Mouse (Mus musculus) limb, embryonic 14.5 days (tissue): ENCODE measurements around the gene Rapsn. TPM values are rescaled to one million over a fixed set of nuclear protein-coding genes. Genes with fewer than 3 reads are reported as not detected.

Experiments
- ATAC-seq: fragments of 200-750 bp; cut with Nextera tagmentation; 2 replicates; pipeline ENCODE4 v1.8.0; 2017; ENCODE audit warnings: low read depth, moderate number of reproducible peaks, moderate TSS enrichment; ENCODE audit not compliant: low FRiP score
- DNase-seq: peaks from one replicate; pipeline ENCODE4 v3.0.0-alpha.2; 2015; ENCODE audit warnings: low spot score
- H3K27ac ChIP-seq: fragments of 300-500 bp; sonication (generic); replicated peaks from 2 replicates; pipeline ENCODE4 v1.5.1; 2014; ENCODE audit warnings: low read depth, mild to moderate bottlenecking, low read length, moderate library complexity, mixed read lengths
- H3K27me3 ChIP-seq: fragments of 300-500 bp; sonication (generic); 2 replicates; pipeline ENCODE4 v1.6.1; 2014; ENCODE audit warnings: low read length, mixed read lengths; ENCODE audit not compliant: control insufficient read depth, insufficient read depth
- H3K36me3 ChIP-seq: fragments of 300-500 bp; sonication (generic); 2 replicates; pipeline ENCODE4 v1.6.1; 2014; ENCODE audit warnings: mild to moderate bottlenecking, low read length, moderate library complexity, mixed read lengths; ENCODE audit not compliant: control insufficient read depth, insufficient read depth
- H3K4me1 ChIP-seq: fragments of 300-500 bp; sonication (generic); 2 replicates; pipeline ENCODE4 v1.6.1; 2014; ENCODE audit warnings: antibody characterized with exemption, low read length, mixed read lengths; ENCODE audit not compliant: control insufficient read depth, insufficient read depth
- H3K4me2 ChIP-seq: fragments of 300-500 bp; sonication (generic); replicated peaks from 2 replicates; pipeline ENCODE4 v1.6.1; 2014; ENCODE audit warnings: low read depth, mild to moderate bottlenecking, low read length, moderate library complexity; ENCODE audit not compliant: severe bottlenecking
- H3K4me3 ChIP-seq: fragments of 300-500 bp; sonication (generic); replicated peaks from 2 replicates; pipeline ENCODE4 v1.5.1; 2014; ENCODE audit warnings: low read length
- H3K9ac ChIP-seq: fragments of 300-500 bp; sonication (generic); 2 replicates; pipeline ENCODE4 v1.6.1; 2014; ENCODE audit warnings: mild to moderate bottlenecking, low read depth, low read length, moderate library complexity; ENCODE audit not compliant: severe bottlenecking
- H3K9me3 ChIP-seq: fragments of 300-500 bp; sonication (generic); 2 replicates; pipeline ENCODE4 v1.6.1; 2016; ENCODE audit warnings: low read length; ENCODE audit not compliant: control insufficient read depth
- POLR2A ChIP-seq: fragments of 200-500 bp; IDR thresholded peaks from 2 replicates; pipeline ENCODE4 v1.8.0; 2012; ENCODE audit warnings: inconsistent platforms, mild to moderate bottlenecking, moderate library complexity, borderline replicate concordance; ENCODE audit not compliant: insufficient read depth, insufficient read length; ENCODE audit errors: extremely low read depth
- WGBS: fragments of 180-500 bp; shearing (Covaris S2); extraction: QIAGEN DNeasy Blood & Tissue Kit; methylation state at CpG from one replicate; pipeline ENCODE4 v1.1.7; 2014; 5-methylcytosine and 5-hydroxymethylcytosine counted together
- polyA plus RNA-seq, 2 experiments: library from polyadenylated mRNA; depleted of rRNA in 1 of 2; stranded (reverse) in 1 of 2; unstranded in 1 of 2; fragments of >200 nt; fragmentation: Nextera tagmentation in 1 of 2; extraction: Ambion mirVana in 1 of 2; gene quantifications; 2 replicates each; pipeline versions ENCODE4 v1.2.1 to v1.2.3; 2012 to 2014

Rapsn gene
- polyA plus RNA-seq, 2 experiments = 24.9 to 26.5 TPM

DNA sequence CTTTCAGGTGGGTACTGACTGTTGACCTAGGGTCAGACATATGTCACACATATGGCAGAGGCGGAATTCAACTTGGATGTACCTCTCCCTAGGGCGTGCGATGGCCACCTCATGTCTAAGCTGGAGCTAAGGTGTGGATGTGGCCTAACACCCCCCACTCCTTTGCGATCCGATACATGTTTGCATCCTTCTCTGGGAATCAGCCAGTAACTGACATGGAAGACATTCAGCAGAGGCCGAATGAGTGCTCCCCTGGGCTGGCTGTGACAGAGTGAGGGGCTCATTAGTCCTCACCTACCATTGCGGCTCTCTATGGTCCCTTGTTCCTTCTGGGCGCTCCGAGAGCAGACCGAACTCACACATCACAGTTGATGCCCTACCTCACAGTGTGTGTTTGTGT is 35.6 kb downstream of the Rapsn start:
- Histone ChIP-seq H3K4me2 (peak overlapping the region; percentile 90), H3K9me3 (no peaks in the 10 kb centered on the region), H3K4me3 (peak overlapping the region; percentile 67), H3K36me3 (peaks cover 19% of the 10 kb centered on the region), H3K4me1 (peaks cover 19% of the 10 kb centered on the region), H3K27ac (peak overlapping the region; percentile 72), H3K27me3 (no peaks in the 10 kb centered on the region), H3K9ac (peak overlapping the region; percentile 74)
- DNase-seq (no peak), ATAC-seq (no peak)
- WGBS = 88% methylated on average over 10 of the region's 10 CpGs
- no peak for TF ChIP-seq POLR2A

- Histone ChIP-seq H3K27ac (no peak overlapping the region), H3K4me2 (no peak overlapping the region), H3K36me3 (peaks cover 11% of the 10 kb centered on the region), H3K9me3 (no peaks in the 10 kb centered on the region), H3K9ac (no peak overlapping the region), H3K4me1 (peaks cover 19% of the 10 kb centered on the region), H3K4me3 (no peak overlapping the region), H3K27me3 (no peaks in the 10 kb centered on the region)
- DNase-seq (no peak), ATAC-seq (no peak)
- WGBS = 49% methylated on average over 1 of the region's 1 CpGs
- no peak for TF ChIP-seq POLR2A
Observed at GRCm38 (mm10) chr2:91072092-91072491, 36.7 kb downstream of the Rapsn start.

- DNase-seq = no peak
- Histone ChIP-seq H3K36me3 (no peaks in the 10 kb centered on the region), H3K9ac (peak overlapping the region; percentile 72; the same call in 1 of the 2 replicates), H3K4me3 (peak overlapping the region; percentile 47), H3K27me3 (no peaks in the 10 kb centered on the region), H3K4me1 (no peaks in the 10 kb centered on the region), H3K9me3 (no peaks in the 10 kb centered on the region), H3K27ac (no peak overlapping the region), H3K4me2 (peak overlapping the region; percentile 94)
- WGBS = 11% methylated on average over 12 of the region's 12 CpGs
- no peak for TF ChIP-seq POLR2A
- ATAC-seq = no peak
Observed at GRCm38 (mm10) chr2:91077957-91078313, 42.5 kb downstream of the Rapsn start.

- TF ChIP-seq POLR2A = no peak
- Histone ChIP-seq H3K9ac (peak overlapping the region; percentile 72), H3K36me3 (no peaks in the 10 kb centered on the region), H3K4me1 (no peaks in the 10 kb centered on the region), H3K4me2 (peak overlapping the region; percentile 94), H3K9me3 (no peaks in the 10 kb centered on the region), H3K4me3 (peak overlapping the region; percentile 47), H3K27me3 (no peaks in the 10 kb centered on the region), H3K27ac (no peak overlapping the region)
- ATAC-seq = peak; percentile 64
- peak; percentile 40 for DNase-seq
- WGBS = under 1% methylated on average over 16 of the region's 36 CpGs
Observed at GRCm38 (mm10) chr2:91078314-91079025, 43.0 kb downstream of the Rapsn start.

- Histone ChIP-seq H3K9me3 (no peaks in the 10 kb centered on the region), H3K27me3 (no peaks in the 10 kb centered on the region), H3K27ac (no peak overlapping the region), H3K4me1 (no peaks in the 10 kb centered on the region), H3K4me3 (peak overlapping the region; percentile 47), H3K4me2 (peak overlapping the region; percentile 94), H3K36me3 (no peaks in the 10 kb centered on the region), H3K9ac (peak overlapping the region; percentile 72)
- ATAC-seq (no peak), DNase-seq (no peak)
- TF ChIP-seq POLR2A = no peak
- 20% methylated on average over 5 of the region's 5 CpGs for WGBS
Observed at GRCm38 (mm10) chr2:91079026-91079384, 43.6 kb downstream of the Rapsn start.
